Mouse (Mus musculus) brain, embryonic 18.5 days (tissue): ENCODE data around the gene Oxld1.
A peak's percentile ranks its signal among the peaks of the same experiment; 100 is the strongest.
"Not testable (repeated sequence)": the region's sequence is repeated elsewhere in the genome, so short reads cannot be mapped to it uniquely, and the experiment has no call there.

ENCODE experiments used
- DNase-seq: peaks from one replicate; pipeline ENCODE4 v3.0.0-alpha.2; 2012; ENCODE audit warnings: low read depth, low spot score

Gene Oxld1

GRCm38 (mm10) chr11:120423569-120424295, 34.1 kb downstream of the Oxld1 start:
- DNase-seq = peak; percentile 12

GRCm38 (mm10) chr11:120422651-120423568, 35.0 kb downstream of the Oxld1 start:
- no peak for DNase-seq

- DNase-seq = no peak
These were observed 39.3 kb downstream of the Oxld1 start for GRCm38 (mm10) chr11:120418592-120418991.

- no peak for DNase-seq
These were observed 40.0 kb downstream of the Oxld1 start for GRCm38 (mm10) chr11:120417852-120418251.

- DNase-seq = not testable (repeated sequence)
These were observed 44.2 kb downstream of the Oxld1 start for GRCm38 (mm10) chr11:120413621-120414020.
